Mouse (Mus musculus) adrenal gland, postnatal 25 days (tissue): ENCODE results near the gene Ralb. TPM values are rescaled to one million over a fixed set of nuclear protein-coding genes. Genes with fewer than 3 reads are reported as not detected.

Source experiments
- DNase-seq: peaks from one replicate; pipeline ENCODE4 v3.0.0; 2021; ENCODE audit warnings: mixed read lengths
- total RNA-seq: library from RNA; stranded (reverse); gene quantifications from 2 replicates; pipeline ENCODE4 v1.2.3, GENCODE M21; 2021

The Ralb gene
- total RNA-seq, 1 experiment from 2014 or later, result 76.2 TPM

- DNase-seq, result no peak
These were observed 57.8 kb downstream of the Ralb start for GRCm38 (mm10) chr1:119446753-119447283.

GRCm38 (mm10) chr1:119443591-119444350, 60.8 kb downstream of the Ralb start:
- no peak for DNase-seq

- no peak for DNase-seq
These were observed 61.7 kb downstream of the Ralb start for GRCm38 (mm10) chr1:119442901-119443300.

DNA sequence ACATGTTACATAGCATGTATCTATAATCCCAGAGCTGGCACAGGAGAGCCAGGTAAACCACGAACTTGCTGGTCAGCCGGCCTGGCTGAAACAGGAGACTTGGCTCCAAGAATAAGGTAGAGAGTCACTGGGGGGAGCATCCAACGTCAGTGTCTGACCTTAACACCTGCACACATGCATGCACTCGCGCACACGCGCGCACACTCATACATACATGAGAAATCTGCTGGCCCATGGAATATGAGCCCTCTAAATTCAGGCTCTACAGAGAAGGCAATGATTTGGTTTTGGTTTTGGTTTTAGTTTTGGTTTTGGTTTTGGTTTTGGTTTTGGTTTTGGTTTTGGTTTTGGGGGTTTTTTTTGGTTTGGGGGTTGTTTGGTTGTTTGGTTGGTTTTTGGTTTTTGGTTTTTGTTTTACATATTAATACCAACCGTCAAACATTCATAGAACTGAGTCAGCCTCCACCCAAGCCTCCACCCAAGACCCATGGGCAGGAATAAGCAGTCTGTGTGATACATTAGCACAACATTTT, 66.4 kb downstream of the Ralb start:
- DNase-seq, result no peak

DNA sequence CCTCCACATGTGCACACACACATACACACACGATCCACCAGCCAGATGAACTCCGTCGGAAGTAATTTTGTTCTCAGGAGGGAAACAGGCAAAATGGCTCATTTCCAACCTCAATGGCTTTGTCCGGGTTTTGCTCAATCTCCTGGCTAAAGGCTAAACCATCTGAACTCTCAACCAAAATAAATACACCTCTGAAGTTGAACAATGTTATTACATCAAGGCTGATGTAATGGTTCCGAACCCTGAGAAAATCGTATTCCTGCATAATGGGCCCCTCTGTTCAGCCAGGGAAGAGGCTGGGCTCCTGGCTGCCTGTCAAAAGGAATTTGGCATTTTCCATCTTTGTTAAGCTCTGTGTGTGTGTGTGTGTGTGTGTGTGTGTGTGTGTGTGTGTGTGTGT, 67.2 kb downstream of the Ralb start:
- no peak for DNase-seq

DNA sequence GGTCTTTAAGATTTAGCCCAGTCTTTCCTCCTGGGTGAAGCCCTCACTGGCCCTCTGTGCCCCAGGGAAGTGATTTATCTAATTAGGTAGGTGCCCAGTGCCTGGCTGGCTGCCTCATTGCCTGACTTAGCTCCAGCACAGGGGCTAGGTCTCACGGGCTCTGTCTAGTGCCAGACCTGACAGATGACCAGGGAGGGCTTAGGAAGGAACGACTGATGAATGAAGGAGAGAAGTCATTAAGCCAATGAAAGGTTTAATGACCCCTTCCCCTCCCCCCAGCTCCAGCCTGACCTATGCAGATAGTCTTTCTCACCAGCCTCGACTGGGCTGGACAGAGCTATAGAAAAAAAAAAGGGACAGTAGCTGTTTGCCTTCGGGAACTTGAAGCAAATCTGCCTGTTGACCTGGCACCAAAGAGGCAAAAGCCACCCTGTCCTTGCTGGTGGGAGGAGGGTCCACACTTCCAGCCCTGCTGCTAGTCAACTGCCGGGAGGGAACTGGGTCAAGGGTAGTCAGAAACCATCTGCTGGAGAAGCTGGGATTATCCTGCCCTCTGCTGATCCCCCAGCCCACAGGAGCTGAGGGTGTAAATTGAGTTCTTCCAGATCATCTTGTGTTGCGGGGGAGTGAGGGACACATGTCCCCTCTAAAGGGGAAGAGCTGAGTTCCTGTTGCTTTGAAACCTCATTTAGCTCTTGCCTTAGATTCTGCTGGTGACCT, 80.3 kb downstream of the Ralb start:
- no peak for DNase-seq

GRCm38 (mm10) chr1:119423510-119423909, 81.1 kb downstream of the Ralb start:
- peak; percentile 66 for DNase-seq

DNA sequence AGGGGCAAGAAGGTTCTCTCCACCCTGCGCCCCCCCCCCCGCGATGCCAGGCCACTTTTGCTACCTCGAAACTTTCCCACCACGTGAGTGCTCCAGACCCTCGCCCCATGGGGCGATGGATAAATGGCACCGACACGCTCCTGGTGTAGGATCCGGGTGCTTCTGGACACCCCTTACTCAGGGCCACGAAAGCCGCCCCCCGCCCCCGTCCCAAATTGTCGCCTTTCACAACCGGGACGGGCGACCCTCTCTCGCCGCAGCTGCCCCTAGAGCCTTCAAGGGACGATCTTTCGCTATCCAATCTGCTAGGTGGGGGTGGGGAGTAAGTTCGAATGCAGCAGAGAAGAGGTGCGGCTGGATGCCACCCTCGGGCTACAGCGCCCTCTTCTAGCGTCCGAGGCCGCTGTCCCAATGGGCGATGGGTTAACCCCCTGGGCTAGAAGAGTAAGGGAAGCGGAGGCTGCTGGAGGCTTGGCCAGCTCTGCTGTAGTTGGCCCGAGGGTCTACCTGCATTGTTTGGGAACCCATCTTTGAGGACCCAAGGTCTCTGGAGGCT, 82.1 kb downstream of the Ralb start:
- no peak for DNase-seq

DNA sequence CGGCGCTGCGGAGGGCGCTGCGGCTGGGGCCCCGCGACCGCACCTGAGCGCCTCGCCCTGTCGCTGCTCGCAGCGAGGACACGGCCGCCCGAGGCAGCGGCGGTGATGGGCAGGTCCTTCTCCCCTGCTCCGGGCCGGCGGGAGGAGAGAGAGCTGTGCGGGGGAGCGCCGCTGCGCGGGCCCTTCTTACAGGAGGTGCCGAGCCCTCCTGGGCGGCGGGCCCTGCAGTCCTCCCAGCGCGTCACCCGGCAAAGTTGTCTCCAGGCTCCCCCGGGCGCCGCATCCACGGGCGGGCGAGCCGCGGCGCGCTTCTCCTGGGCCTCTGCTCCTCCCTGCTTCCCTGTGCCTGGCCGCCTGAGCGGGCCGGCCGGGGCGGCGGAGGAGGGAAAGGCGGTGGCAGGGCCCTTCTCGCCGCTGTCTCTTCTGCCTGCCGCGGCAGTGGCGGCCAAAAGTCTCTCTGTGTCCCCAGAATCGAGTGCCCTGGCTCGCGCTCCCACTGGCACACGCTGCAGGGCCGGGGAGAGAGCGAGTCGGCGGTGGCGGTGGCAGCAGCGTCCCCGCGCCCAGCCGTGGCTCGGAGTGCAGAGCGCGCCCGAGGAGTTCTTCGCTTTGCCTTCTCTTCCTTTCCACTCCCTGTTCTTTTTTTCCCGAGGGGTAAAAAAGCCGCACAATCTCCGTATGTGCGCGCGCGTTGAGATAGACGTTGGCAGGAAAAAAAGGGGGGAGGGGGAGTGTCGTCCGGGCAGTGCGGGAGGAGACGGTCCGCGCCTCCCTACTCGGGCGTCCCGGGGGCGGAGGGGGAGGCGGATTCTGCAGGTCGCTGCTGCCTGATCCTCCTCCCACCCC, 82.8 kb downstream of the Ralb start, which contains the start of gene Inhbb:
TSS of gene Inhbb (minus strand) at position 673 of the 846 bp plus-strand sequence.
- peak; percentile 61 for DNase-seq

- DNase-seq, result peak; percentile 51
These were observed 83.5 kb downstream of the Ralb start for GRCm38 (mm10) chr1:119420984-119421575.

Other genes starting within 250 kb of the Ralb start
- gene Inhbb, start 82.5 kb downstream of the Ralb start, total RNA-seq, result 1.7 and 2.0 TPM in 2 replicates
- 21.6 and 30.7 TPM in 2 replicates for gene Tmem185b, start 21.4 kb upstream of the Ralb start, total RNA-seq
- gene Epb41l5, start 144.2 kb upstream of the Ralb start, total RNA-seq, result 12.9 and 14.7 TPM in 2 replicates